Comparison of ENCODE assay signal across 18 mouse cellular contexts in genomic region chr19:57106513-57106912, GRCm38 (mm10).
DNase-seq lines count a peak whose midpoint lies in the region; ATAC-seq lines count a peak whose summit lies in the region.
"Had no signal": no experiment of that assay in that cellular context is flagged by ENCODE, and none has a peak within 500 bp of the region (broad histone marks: within the 10 kb centered on the region; RNA-seq: fewer than 3 reads in every experiment).

No protein-coding gene starts in this region.

- no peaks in the 10 kb centered on the region for H3K9me3 ChIP-seq in embryonic facial prominence, embryonic 12.5 days
- H3K9me3 ChIP-seq in limb, embryonic 15.5 days: no peaks in the 10 kb centered on the region
- H3K9me3 ChIP-seq: heart, embryonic 10.5 days; midbrain, embryonic 13.5 days; neural tube, embryonic 12.5 days had no signal

- peak overlapping the region; percentile 37; the same call in 1 of the 2 replicates for H3K27ac ChIP-seq in embryonic facial prominence, embryonic 12.5 days
- peak overlapping the region; percentile 78 for H3K27ac ChIP-seq in limb, embryonic 15.5 days
- H3K27ac ChIP-seq: heart, embryonic 10.5 days; hindbrain, embryonic 14.5 days; liver, embryonic 14.5 days; midbrain, embryonic 13.5 days; neural tube, embryonic 12.5 days had no signal

- no peak overlapping the region for H3K9ac ChIP-seq in embryonic facial prominence, embryonic 12.5 days
- no peak overlapping the region for H3K9ac ChIP-seq in limb, embryonic 15.5 days
- H3K9ac ChIP-seq: hindbrain, embryonic 14.5 days; liver, embryonic 14.5 days; midbrain, embryonic 13.5 days; neural tube, embryonic 12.5 days had no signal

- H3K4me2 ChIP-seq in embryonic facial prominence, embryonic 12.5 days (replicated peaks): no peak overlapping the region
- no peak overlapping the region for H3K4me2 ChIP-seq in limb, embryonic 15.5 days
- H3K4me2 ChIP-seq: hindbrain, embryonic 14.5 days; midbrain, embryonic 13.5 days; neural tube, embryonic 12.5 days had no signal

- no peaks in the 10 kb centered on the region for H3K27me3 ChIP-seq in embryonic facial prominence, embryonic 12.5 days
- H3K27me3 ChIP-seq in limb, embryonic 15.5 days: no peaks in the 10 kb centered on the region
- H3K27me3 ChIP-seq: midbrain, embryonic 13.5 days; neural tube, embryonic 12.5 days had no signal

- ATAC-seq in embryonic facial prominence, embryonic 12.5 days (ENCODE audit: insufficient number of reproducible peaks, insufficient read depth, low FRiP score, low TSS enrichment): no peak; the same call in 1 of the 2 replicates
- peak; percentile 68; the same call in 1 of the 2 replicates for ATAC-seq in limb, embryonic 15.5 days (ENCODE audit: insufficient number of reproducible peaks, low FRiP score, low TSS enrichment, low read depth)
- ATAC-seq: midbrain, embryonic 13.5 days had no signal

- WGBS in embryonic facial prominence, embryonic 12.5 days: 41% methylated on average over 6 of the region's 6 CpGs
- WGBS in limb, embryonic 15.5 days: 36% methylated on average over 6 of the region's 6 CpGs

- H3K4me3 ChIP-seq in embryonic facial prominence, embryonic 12.5 days: no peak overlapping the region
- no peak overlapping the region for H3K4me3 ChIP-seq in limb, embryonic 15.5 days
- H3K4me3 ChIP-seq: heart, embryonic 10.5 days; midbrain, embryonic 13.5 days; neural tube, embryonic 12.5 days had no signal

- H3K4me1 ChIP-seq in embryonic facial prominence, embryonic 12.5 days: peaks cover 50% of the 10 kb centered on the region
- peaks cover 64% of the 10 kb centered on the region for H3K4me1 ChIP-seq in limb, embryonic 15.5 days
- H3K4me1 ChIP-seq: midbrain, embryonic 13.5 days; neural tube, embryonic 12.5 days had no signal

- H3K36me3 ChIP-seq in embryonic facial prominence, embryonic 12.5 days: no peaks in the 10 kb centered on the region
- H3K36me3 ChIP-seq in limb, embryonic 15.5 days: no peaks in the 10 kb centered on the region
- H3K36me3 ChIP-seq: midbrain, embryonic 13.5 days; neural tube, embryonic 12.5 days had no signal

- DNase-seq in gastrocnemius, adult 18-20 months (ENCODE audit: low spot score): peak; percentile 48
- no peak for DNase-seq in gastrocnemius, adult 8-10 months (ENCODE audit: low spot score in 2 of 2)
- DNase-seq in kidney, adult 9 months: peak; percentile 35
- no peak for DNase-seq in kidney, postnatal 14 days
- DNase-seq in thymus, postnatal 25 days: no peak
- no peak for DNase-seq in adrenal gland, adult 8-10 months
- DNase-seq: B cell, adult 2 months; cerebellum, adult 11-12 months; kidney, postnatal 10 days; lung, postnatal 36 days; spleen, adult 18-20 months had no signal

Comparison
In these comparisons a context has a peak if more than half of its experiments do, and no peak if none do; other contexts are left out.
1. DNase-seq: peak in gastrocnemius, adult 18-20 months (single experiment) and kidney, adult 9 months (single experiment); none in gastrocnemius, adult 8-10 months (0 of 2), kidney, postnatal 14 days (single experiment), thymus, postnatal 25 days (single experiment) and adrenal gland, adult 8-10 months (single experiment).